Comparison of ENCODE assay signal across 31 mouse cellular contexts in the genomic region with DNA sequence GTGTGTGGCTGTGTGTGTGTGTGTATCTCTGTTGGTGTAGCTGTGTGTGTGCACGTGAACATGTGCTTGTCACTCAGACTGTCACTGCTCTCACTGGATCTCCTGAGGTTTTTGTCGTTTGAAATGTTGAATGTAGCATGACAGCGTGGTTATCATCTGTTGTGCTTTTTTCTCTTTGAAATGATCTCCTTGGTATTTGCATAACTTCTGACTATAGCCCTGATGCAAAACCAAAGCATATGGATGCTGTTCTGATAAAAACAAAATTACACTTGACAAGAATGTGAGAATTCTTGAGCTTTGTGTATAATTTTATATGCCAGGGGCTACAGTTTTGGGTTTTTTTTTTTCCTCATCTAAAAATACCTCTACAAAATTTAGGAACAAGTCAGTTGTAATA. TPM values are rescaled to one million over a fixed set of nuclear protein-coding genes. Genes with fewer than 3 reads are reported as not detected.
DNase-seq lines count a peak whose midpoint lies in the region; ATAC-seq lines count a peak whose summit lies in the region.
"Had no signal": no experiment of that assay in that cellular context is flagged by ENCODE, and none has a peak within 500 bp of the region (broad histone marks: within the 10 kb centered on the region; RNA-seq: fewer than 3 reads in every experiment).

No protein-coding gene starts in this region.

- no peaks in the 10 kb centered on the region for H3K36me3 ChIP-seq in forebrain, embryonic 15.5 days
- H3K36me3 ChIP-seq in forebrain, embryonic 11.5 days (ENCODE audit: control insufficient read depth, insufficient read depth, low read length): no peaks in the 10 kb centered on the region
- no peaks in the 10 kb centered on the region for H3K36me3 ChIP-seq in forebrain, embryonic 16.5 days (ENCODE audit: control insufficient read depth, insufficient read depth)
- 0 out of 2 replicates have a peak, but pooled peaks cover 3% of the 10 kb centered on the region for H3K36me3 ChIP-seq in stomach, embryonic 15.5 days
- H3K36me3 ChIP-seq in midbrain, embryonic 13.5 days: no peaks in the 10 kb centered on the region
- H3K36me3 ChIP-seq: embryonic facial prominence, embryonic 10.5 days; embryonic facial prominence, embryonic 15.5 days; hindbrain, embryonic 13.5 days; limb, embryonic 12.5 days; liver, embryonic 15.5 days; midbrain, embryonic 15.5 days; neural tube, embryonic 15.5 days had no signal

- H3K9me3 ChIP-seq in forebrain, embryonic 15.5 days: no peaks in the 10 kb centered on the region
- no peaks in the 10 kb centered on the region for H3K9me3 ChIP-seq in forebrain, embryonic 11.5 days (ENCODE audit: control insufficient read depth, low read length)
- H3K9me3 ChIP-seq in forebrain, embryonic 16.5 days (ENCODE audit: control insufficient read depth, low read length): no peaks in the 10 kb centered on the region
- no peaks in the 10 kb centered on the region for H3K9me3 ChIP-seq in stomach, embryonic 15.5 days
- H3K9me3 ChIP-seq in midbrain, embryonic 13.5 days: no peaks in the 10 kb centered on the region
- H3K9me3 ChIP-seq: embryonic facial prominence, embryonic 10.5 days; embryonic facial prominence, embryonic 15.5 days; hindbrain, embryonic 13.5 days; limb, embryonic 12.5 days; liver, embryonic 15.5 days; midbrain, embryonic 15.5 days; neural tube, embryonic 15.5 days had no signal

- H3K4me2 ChIP-seq in forebrain, embryonic 15.5 days (replicated peaks): no peak overlapping the region
- H3K4me2 ChIP-seq in forebrain, embryonic 11.5 days (ENCODE audit: low read depth, low read length, severe bottlenecking): no peak overlapping the region
- no peak overlapping the region for H3K4me2 ChIP-seq in forebrain, embryonic 16.5 days (ENCODE audit: low read length)
- H3K4me2 ChIP-seq in stomach, embryonic 15.5 days: peak overlapping the region; percentile 37; the same call in 1 of the 2 replicates
- no peak overlapping the region for H3K4me2 ChIP-seq in midbrain, embryonic 13.5 days (replicated peaks)
- H3K4me2 ChIP-seq: embryonic facial prominence, embryonic 15.5 days; heart, embryonic 11.5 days; hindbrain, embryonic 13.5 days; limb, embryonic 12.5 days; liver, embryonic 15.5 days; midbrain, embryonic 15.5 days; neural tube, embryonic 15.5 days had no signal

- 0 out of 2 replicates have a peak overlapping the region, but pooled peaks have one; percentile 43 for H3K27ac ChIP-seq in forebrain, embryonic 15.5 days (replicated peaks)
- H3K27ac ChIP-seq in forebrain, embryonic 11.5 days (ENCODE audit: low read depth, low read length): no peak overlapping the region
- no peak overlapping the region for H3K27ac ChIP-seq in forebrain, embryonic 16.5 days (ENCODE audit: low read length)
- H3K27ac ChIP-seq in stomach, embryonic 15.5 days: no peak overlapping the region
- no peak overlapping the region for H3K27ac ChIP-seq in midbrain, embryonic 13.5 days
- H3K27ac ChIP-seq: embryonic facial prominence, embryonic 10.5 days; embryonic facial prominence, embryonic 15.5 days; hindbrain, embryonic 13.5 days; kidney, postnatal 0 days; limb, embryonic 12.5 days; liver, embryonic 15.5 days; midbrain, embryonic 15.5 days; neural tube, embryonic 15.5 days had no signal

- intact Hi-C loops in heart, postnatal 10 days (cut with DNase I): no loop called here

- H3K9ac ChIP-seq in forebrain, embryonic 15.5 days (replicated peaks): no peak overlapping the region
- no peak overlapping the region for H3K9ac ChIP-seq in forebrain, embryonic 11.5 days (ENCODE audit: low read length)
- H3K9ac ChIP-seq in forebrain, embryonic 16.5 days (replicated peaks; ENCODE audit: low read depth, low read length): no peak overlapping the region
- H3K9ac ChIP-seq in stomach, embryonic 15.5 days: no peak overlapping the region
- no peak overlapping the region for H3K9ac ChIP-seq in midbrain, embryonic 13.5 days (replicated peaks)
- H3K9ac ChIP-seq: embryonic facial prominence, embryonic 15.5 days; hindbrain, embryonic 13.5 days; limb, embryonic 12.5 days; liver, embryonic 15.5 days; lung, embryonic 14.5 days; midbrain, embryonic 15.5 days; neural tube, embryonic 15.5 days had no signal

- no peaks in the 10 kb centered on the region for H3K27me3 ChIP-seq in forebrain, embryonic 15.5 days
- H3K27me3 ChIP-seq in forebrain, embryonic 11.5 days (ENCODE audit: control insufficient read depth, insufficient read depth, low read length): no peaks in the 10 kb centered on the region
- no peaks in the 10 kb centered on the region for H3K27me3 ChIP-seq in forebrain, embryonic 16.5 days (replicated peaks; ENCODE audit: control insufficient read depth, insufficient read depth, low read length)
- H3K27me3 ChIP-seq in stomach, embryonic 15.5 days (replicated peaks): no peaks in the 10 kb centered on the region
- peaks cover 3% of the 10 kb centered on the region; the same call in 1 of the 2 replicates for H3K27me3 ChIP-seq in midbrain, embryonic 13.5 days
- H3K27me3 ChIP-seq: embryonic facial prominence, embryonic 15.5 days; midbrain, embryonic 15.5 days; neural tube, embryonic 15.5 days; Patski had no signal

- DNase-seq in forebrain, embryonic 11.5 days (ENCODE audit: low spot score): no peak
- DNase-seq in brain, adult 2 months (ENCODE audit: low read depth, low spot score): peak; percentile 50
- DNase-seq in heart, postnatal 10 days: no peak
- no peak for DNase-seq in ovary, postnatal 10 days (ENCODE audit: low spot score)
- DNase-seq: adrenal gland, postnatal 25 days; cerebellum, adult 2 months; cerebellum, postnatal 14 days; gastrocnemius, postnatal 10 days; heart, postnatal 4 days; kidney, adult 8-10 months; kidney, postnatal 4 days; lung, embryonic 14.5 days; lung, postnatal 14 days; right cerebral cortex, adult 18-20 months; spleen, adult 18-20 months; thymus, postnatal 25 days had no signal

- H3K4me3 ChIP-seq in forebrain, embryonic 15.5 days: no peak overlapping the region
- H3K4me3 ChIP-seq in forebrain, embryonic 11.5 days (ENCODE audit: low read depth, low read length): no peak overlapping the region
- no peak overlapping the region for H3K4me3 ChIP-seq in forebrain, embryonic 16.5 days (replicated peaks; ENCODE audit: low read length)
- H3K4me3 ChIP-seq in stomach, embryonic 15.5 days (replicated peaks): peak overlapping the region; percentile 26; the same call in 1 of the 2 replicates
- no peak overlapping the region for H3K4me3 ChIP-seq in midbrain, embryonic 13.5 days (replicated peaks)
- H3K4me3 ChIP-seq: embryonic facial prominence, embryonic 10.5 days; embryonic facial prominence, embryonic 15.5 days; hindbrain, embryonic 13.5 days; left cerebral cortex, adult 2 months; limb, embryonic 12.5 days; liver, embryonic 15.5 days; midbrain, embryonic 15.5 days; neural tube, embryonic 15.5 days had no signal

- WGBS in forebrain, embryonic 15.5 days: 61% methylated on average over 3 of the region's 3 CpGs
- 90% methylated on average over 3 of the region's 3 CpGs for WGBS in forebrain, embryonic 11.5 days
- WGBS in forebrain, embryonic 16.5 days: 48% methylated on average over 3 of the region's 3 CpGs
- 73% methylated on average over 3 of the region's 3 CpGs for WGBS in stomach, embryonic 15.5 days
- 70% methylated on average over 3 of the region's 3 CpGs for WGBS in midbrain, embryonic 13.5 days

- peaks cover 39% of the 10 kb centered on the region for H3K4me1 ChIP-seq in forebrain, embryonic 15.5 days
- H3K4me1 ChIP-seq in forebrain, embryonic 11.5 days (replicated peaks; ENCODE audit: control insufficient read depth, insufficient read depth, low read length): peaks cover 6% of the 10 kb centered on the region; the same call in 1 of the 2 replicates
- peaks cover 39% of the 10 kb centered on the region for H3K4me1 ChIP-seq in forebrain, embryonic 16.5 days (replicated peaks; ENCODE audit: control insufficient read depth, insufficient read depth, low read length)
- peaks cover 17% of the 10 kb centered on the region for H3K4me1 ChIP-seq in stomach, embryonic 15.5 days
- H3K4me1 ChIP-seq in midbrain, embryonic 13.5 days (replicated peaks): peaks cover 10% of the 10 kb centered on the region
- H3K4me1 ChIP-seq: liver, embryonic 15.5 days had no signal

- ATAC-seq in forebrain, embryonic 15.5 days (replicated peaks): peak; percentile 26
- no peak for ATAC-seq in forebrain, embryonic 11.5 days (replicated peaks; ENCODE audit: low FRiP score)
- ATAC-seq in forebrain, embryonic 16.5 days: peak; percentile 47
- no peak for ATAC-seq in stomach, embryonic 15.5 days (ENCODE audit: insufficient read depth, low FRiP score, low read depth)
- ATAC-seq in midbrain, embryonic 13.5 days: no peak
- ATAC-seq: midbrain, embryonic 15.5 days; Patski had no signal

RNA-seq across cellular contexts. Expression of gene Hacd2, which starts 23.2 kb away (rescaled TPM):
- polyA plus RNA-seq in forebrain, embryonic 15.5 days (2015; fragmentation: Nextera tagmentation; extraction: Ambion mirVana): 39.6 and 41.6 TPM in 2 replicates
- polyA plus RNA-seq in forebrain, embryonic 11.5 days (2014; fragmentation: Nextera tagmentation; extraction: Ambion mirVana): 24.4 and 33.9 TPM in 2 replicates
- 39.1 and 39.8 TPM in 2 replicates for polyA plus RNA-seq in forebrain, embryonic 16.5 days (2015; fragmentation: Nextera tagmentation; extraction: Ambion mirVana)
- 97.9 and 122 TPM in 2 replicates for polyA plus RNA-seq in stomach, embryonic 15.5 days (2015; fragmentation: Nextera tagmentation; extraction: Ambion mirVana)
- polyA plus RNA-seq in midbrain, embryonic 13.5 days (2015; fragmentation: Nextera tagmentation; extraction: Ambion mirVana): 37.8 and 40.5 TPM in 2 replicates
- 10 to 100 TPM; 11.3 to 15.8 TPM for total RNA-seq in heart, postnatal 10 days (2021)

Comparison
In these comparisons a context has a peak if more than half of its experiments do, and no peak if none do; other contexts are left out.
1. ATAC-seq: peak in forebrain, embryonic 15.5 days (single experiment) and forebrain, embryonic 16.5 days (single experiment); none in forebrain, embryonic 11.5 days (single experiment), stomach, embryonic 15.5 days (single experiment) and midbrain, embryonic 13.5 days (single experiment).